Mouse (Mus musculus) megakaryocyte-erythroid progenitor cell, adult 5-6 weeks (primary cell): ENCODE measurements around the gene Rbks. TPM values are rescaled to one million over a fixed set of nuclear protein-coding genes. Genes with fewer than 3 reads are reported as not detected.

Experiments
- ATAC-seq: replicated peaks from 2 replicates; pipeline ENCODE4 v1.8.0; 2016; ENCODE audit warnings: mild to moderate bottlenecking, inconsistent platforms; ENCODE audit not compliant: severe bottlenecking, poor library complexity, low FRiP score, low TSS enrichment
- total RNA-seq, 2 experiments: library from RNA; stranded (forward) in 1 of 2; stranded (reverse) in 1 of 2; fragments of 200-1000, 215-1000 nt in 1 of 2; fragments of >200 nt in 1 of 2; fragmentation: Nextera tagmentation in 1 of 2; gene quantifications; 2 replicates each; pipeline ENCODE4 v1.2.3; 2014 to 2017

Gene Rbks
- total RNA-seq, 2 experiments from 2014 or later: 29.3 to 33.7 TPM

- peak; percentile 97 for ATAC-seq
Measured at GRCm38 (mm10) chr5:31686040-31686439, 11.4 kb downstream of the Rbks start.

GRCm38 (mm10) chr5:31682305-31682704 is 15.1 kb downstream of the Rbks start:
- no peak for ATAC-seq

DNA sequence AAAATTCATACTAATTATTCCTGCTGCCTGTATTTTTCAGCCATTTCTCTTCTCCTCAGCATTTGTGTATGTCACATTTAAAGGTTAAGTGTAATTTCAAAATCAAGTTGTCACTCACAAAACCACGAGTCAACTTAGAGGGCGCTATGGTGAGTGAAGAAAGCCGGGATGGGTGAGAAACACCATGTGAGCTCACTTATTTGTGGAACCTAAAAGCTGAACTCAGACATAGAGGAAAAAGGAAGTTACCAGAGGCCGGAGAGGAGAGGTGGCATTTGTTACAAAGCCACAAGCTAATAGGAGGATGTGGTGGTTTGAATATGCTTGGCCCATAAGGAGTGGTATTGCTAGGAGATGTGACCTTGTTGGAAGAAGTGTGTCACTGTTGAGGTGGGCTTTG is 17.2 kb downstream of the Rbks start:
- no peak for ATAC-seq

DNA sequence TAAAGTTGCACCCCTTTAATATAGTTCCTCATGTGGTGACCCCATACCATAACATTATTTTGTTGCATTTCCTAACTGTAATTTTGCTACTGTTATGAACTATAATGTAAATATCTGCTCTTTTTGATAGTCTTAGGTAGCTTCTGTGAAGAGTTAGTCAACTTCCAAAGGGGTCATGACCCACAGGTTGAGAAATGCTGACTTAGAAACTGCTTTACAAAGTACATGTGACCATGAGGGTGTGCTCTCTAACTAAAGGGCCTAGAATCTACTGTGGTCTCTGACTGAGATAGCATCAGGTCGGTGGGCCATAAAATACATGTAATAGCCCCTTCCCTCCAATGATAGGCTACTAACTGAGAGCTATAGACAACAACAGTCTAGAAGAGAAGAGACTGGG is 19.4 kb downstream of the Rbks start:
- no peak for ATAC-seq

DNA sequence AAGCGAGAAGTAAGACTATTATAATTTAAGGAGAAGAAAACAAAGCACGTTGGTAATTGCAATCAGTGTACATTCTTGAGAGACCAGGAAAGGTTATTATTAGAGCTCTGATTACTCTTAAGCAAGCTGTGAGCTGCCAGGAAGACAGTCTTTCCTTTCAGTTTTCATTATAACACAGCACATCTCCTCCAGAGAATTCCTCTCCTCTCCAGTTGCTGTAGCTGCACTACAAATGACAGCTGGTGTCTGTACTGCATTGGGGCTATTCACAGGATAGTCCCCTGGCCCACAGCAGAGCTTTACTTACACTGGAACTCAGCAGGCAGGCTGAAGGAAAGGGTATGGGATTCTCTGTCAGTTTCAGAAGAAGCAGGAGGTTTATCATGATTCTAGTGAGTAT is 24.0 kb downstream of the Rbks start:
- ATAC-seq: no peak

DNA sequence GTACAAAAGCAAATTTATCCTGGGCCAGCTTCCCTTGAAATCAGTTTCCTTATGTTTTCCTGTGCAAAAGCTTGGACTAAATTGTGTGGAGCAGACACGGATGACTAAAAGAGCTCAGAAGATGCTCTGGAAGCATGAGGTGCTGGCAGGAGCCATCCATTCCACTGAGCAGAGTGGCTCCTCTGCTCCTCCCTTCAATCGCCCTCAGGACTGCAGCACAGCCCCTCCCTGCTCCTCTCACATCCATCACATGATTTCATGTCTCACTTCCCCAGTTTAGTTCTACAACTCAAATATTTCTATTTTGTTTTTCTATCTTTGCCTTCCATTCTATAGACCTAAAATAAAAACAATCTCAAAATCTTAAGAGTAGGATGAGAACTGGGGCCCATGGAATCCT is 26.3 kb downstream of the Rbks start:
- no peak for ATAC-seq

DNA sequence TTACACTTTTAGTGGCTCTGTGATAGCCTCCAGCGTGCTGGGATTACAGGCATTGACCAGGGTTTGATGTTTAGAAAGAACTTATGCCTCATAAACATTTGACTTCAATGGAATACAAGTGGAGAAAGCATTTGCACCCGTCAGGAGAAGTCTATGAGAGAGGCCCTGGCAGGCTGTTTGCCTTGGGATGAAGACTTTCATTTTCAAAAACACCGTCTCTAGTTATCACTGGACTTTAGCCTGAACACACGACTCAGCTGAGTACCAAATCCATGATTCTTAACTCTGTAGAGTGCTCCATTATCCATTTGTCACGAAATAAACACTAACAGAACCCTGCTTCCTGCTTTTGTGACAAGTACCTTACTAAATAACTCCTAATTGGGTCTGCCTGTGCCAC is 27.4 kb downstream of the Rbks start:
- no peak for ATAC-seq

- ATAC-seq: no peak
Measured at GRCm38 (mm10) chr5:31668325-31668968, 29.0 kb downstream of the Rbks start.

DNA sequence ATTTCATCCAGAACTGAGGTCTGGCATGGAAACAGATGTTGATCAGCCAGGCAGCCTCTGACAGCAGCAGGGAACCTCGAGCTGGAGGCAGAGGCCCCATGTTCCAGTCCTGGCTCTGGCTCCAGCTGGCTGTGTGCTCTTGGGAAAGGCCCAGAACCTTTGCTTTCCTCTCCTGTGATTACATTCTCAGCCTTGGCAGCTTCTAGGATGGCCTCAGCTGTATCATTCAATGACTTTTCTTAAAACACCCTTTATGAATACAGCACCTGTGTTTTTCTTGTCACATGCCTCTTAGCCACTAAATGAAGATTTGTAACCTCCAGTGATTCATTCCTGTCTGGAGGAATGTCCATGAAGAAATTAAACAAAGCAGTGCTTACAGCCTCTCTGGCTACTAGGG is 31.3 kb downstream of the Rbks start:
- ATAC-seq: no peak

GRCm38 (mm10) chr5:31655688-31656190 is 41.7 kb downstream of the Rbks start:
- no peak for ATAC-seq

DNA sequence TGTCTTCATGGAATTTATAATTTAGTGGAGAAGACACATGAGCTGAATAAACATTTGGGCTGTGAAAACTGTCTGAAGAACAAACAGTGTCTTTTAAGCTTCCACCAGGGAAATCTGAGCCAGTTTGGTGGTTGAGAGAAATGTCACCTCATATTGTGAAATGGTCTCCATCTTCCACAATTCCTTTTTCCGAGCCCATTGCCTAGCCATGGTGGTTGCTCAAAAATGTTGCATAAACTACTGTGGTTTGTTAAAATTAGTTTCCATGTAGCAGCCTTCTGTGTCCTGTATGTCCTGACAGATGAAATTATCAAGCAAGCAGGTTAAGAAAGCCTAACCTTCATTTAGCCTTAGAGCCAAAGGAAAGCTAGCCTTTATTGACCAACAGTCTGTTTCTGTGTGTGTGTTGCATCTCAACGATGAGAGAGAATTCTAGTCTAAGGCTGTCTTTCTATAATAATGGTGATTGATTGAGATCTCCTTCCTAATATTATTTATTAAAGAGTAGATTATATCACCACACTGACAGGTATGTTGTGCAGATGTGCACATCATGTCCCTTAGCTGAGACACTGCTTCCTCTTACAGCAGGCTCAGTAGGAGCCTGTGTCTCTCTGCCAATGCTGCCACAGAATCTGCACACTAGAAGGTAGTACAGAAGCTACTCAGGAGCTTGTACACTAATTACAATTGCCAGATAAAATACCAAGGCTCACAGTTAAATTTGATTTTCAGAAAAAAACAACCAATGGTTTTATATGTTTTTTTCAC is 46.7 kb downstream of the Rbks start:
- ATAC-seq: no peak

GRCm38 (mm10) chr5:31647327-31647726 is 50.1 kb downstream of the Rbks start:
- ATAC-seq: no peak

GRCm38 (mm10) chr5:31646574-31646973 is 50.9 kb downstream of the Rbks start:
- ATAC-seq: no peak

DNA sequence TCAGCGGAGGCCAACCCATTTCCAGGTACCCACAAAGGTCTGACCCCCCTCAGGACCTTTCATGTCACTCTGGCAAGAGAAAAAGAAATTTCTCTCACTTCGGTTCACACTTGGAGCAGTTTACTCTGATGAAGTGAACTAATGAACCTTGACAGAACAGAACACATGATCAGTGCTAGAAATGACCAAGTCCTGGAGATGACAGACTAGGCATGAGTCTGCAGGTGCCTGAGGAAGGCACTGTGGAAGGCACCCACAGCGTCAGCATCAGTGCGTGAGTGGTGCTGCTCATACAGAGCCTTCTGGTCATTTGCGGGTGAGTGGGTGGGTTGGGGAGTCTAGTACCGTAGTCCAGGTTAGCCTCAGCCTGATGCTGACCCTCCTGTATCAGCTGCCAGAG is 51.6 kb downstream of the Rbks start:
- no peak for ATAC-seq

GRCm38 (mm10) chr5:31644847-31645246 is 52.6 kb downstream of the Rbks start:
- no peak for ATAC-seq

- no peak for ATAC-seq
Measured at GRCm38 (mm10) chr5:31644272-31644671, 53.2 kb downstream of the Rbks start.

- ATAC-seq: no peak
Measured at GRCm38 (mm10) chr5:31642300-31642699, 55.1 kb downstream of the Rbks start.

DNA sequence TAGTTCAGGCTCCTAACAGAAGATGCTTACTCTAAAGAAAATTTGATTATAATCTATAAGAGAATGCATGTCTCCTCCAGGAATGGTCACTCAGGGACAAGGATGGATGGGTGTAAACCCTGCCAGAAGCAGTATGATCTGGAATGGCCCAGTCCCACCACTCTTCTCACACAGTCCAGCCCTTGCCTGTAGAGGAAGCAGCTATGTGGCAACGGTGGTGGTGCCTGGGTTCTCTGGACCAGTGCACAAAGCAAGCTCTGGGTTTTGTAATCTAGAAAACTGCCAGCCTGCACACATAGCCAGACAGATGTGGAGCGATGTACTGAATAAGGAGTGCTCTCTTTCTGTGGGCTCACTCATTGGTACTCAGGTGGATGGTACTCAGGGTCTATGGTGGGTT is 56.9 kb downstream of the Rbks start:
- no peak for ATAC-seq

DNA sequence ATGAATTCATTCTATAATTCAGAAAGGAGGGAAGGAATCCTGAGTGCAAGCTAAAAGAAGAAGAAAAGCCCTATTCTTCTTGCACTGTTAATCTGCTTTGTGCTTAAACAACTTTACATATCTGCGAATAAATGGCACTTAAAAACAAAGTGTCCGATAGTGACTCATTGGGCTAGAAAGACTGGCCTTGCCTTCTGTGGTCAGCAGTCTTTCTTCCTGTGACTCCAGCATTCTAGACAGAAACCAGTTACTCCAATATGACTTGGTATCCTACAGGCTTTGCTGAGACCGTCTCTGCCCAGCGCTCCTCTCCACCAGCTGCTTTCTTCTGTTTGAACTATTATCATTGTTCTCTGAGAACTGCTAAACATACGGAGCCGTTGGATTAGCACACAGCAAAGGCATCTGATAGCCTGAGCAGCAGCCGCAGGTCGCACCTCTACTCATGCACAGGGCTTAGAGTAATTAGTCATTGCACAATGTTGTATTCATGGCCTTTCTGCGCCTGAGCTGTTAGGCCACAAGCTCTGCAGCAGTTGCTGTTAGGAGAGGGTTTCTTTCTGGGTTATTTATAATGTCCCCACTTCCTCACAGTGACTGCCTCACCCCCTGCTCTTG is 60.7 kb downstream of the Rbks start:
- peak; percentile 71 for ATAC-seq

- ATAC-seq: no peak
Measured at GRCm38 (mm10) chr5:31634679-31635078, 62.7 kb downstream of the Rbks start.

- no peak for ATAC-seq
Measured at GRCm38 (mm10) chr5:31634161-31634560, 63.3 kb downstream of the Rbks start.
